Mouse (Mus musculus): ENCODE data around the gene Glud1. TPM values are rescaled to one million over a fixed set of nuclear protein-coding genes. Genes with fewer than 3 reads are reported as not detected.

Gene Glud1
- 30.1 and 41.1 TPM in 2 replicates for polyA plus RNA-seq (2012; rRNA removed)

GRCm38 (mm10) chr14:34310234-34310965, at the start of gene Glud1, which contains the start of gene Shld2:
Gene Glud1, plus strand, starts transcription at chr14:34310727.
Gene Shld2, minus strand, starts transcription at chr14:34310493.

GRCm38 (mm10) chr14:34355301-34355700, 44.8 kb downstream of the Glud1 start, which contains the start of gene Fam25c:
Gene Fam25c, minus strand, starts transcription at chr14:34355433.

GRCm38 (mm10) chr14:34374577-34374976, 64.0 kb downstream of the Glud1 start, which contains the start of gene Sncg:
Gene Sncg, minus strand, starts transcription at chr14:34374789.

GRCm38 (mm10) chr14:34375415-34375904, 64.9 kb downstream of the Glud1 start, which contains the start of gene Mmrn2:
Gene Mmrn2, plus strand, starts transcription at chr14:34375465.

Other genes with a start within 250 kb of the Glud1 start
- gene Anxa8, start 224.7 kb upstream of the Glud1 start, polyA plus RNA-seq (2012; rRNA removed), result 3.6 and 6.2 TPM in 2 replicates
- not detected in 2 replicates for gene A630023A22Rik, start 208.0 kb upstream of the Glud1 start, polyA plus RNA-seq (2012; rRNA removed)
- 1.1 and 1.4 TPM in 2 replicates for gene Npy4r, start 158.2 kb upstream of the Glud1 start, polyA plus RNA-seq (2012; rRNA removed)
- 0.19 and 0.29 TPM in 2 replicates for gene Gprin2, start 109.1 kb upstream of the Glud1 start, polyA plus RNA-seq (2012; rRNA removed)
- gene Syt15, start 91.1 kb upstream of the Glud1 start, polyA plus RNA-seq (2012; rRNA removed), result 1.8 and 2.5 TPM in 2 replicates
- 0.45 and 0.47 TPM in 2 replicates for gene Shld2, start 234 bp upstream of the Glud1 start, polyA plus RNA-seq (2012; rRNA removed)
- gene Fam25c, start 44.7 kb downstream of the Glud1 start, polyA plus RNA-seq (2012; rRNA removed), result 27.7 and 29.1 TPM in 2 replicates
- gene Sncg, start 64.1 kb downstream of the Glud1 start, polyA plus RNA-seq (2012; rRNA removed), result 9.6 and 11.7 TPM in 2 replicates
- gene Mmrn2, start 64.7 kb downstream of the Glud1 start, polyA plus RNA-seq (2012; rRNA removed), result 2.7 and 4.7 TPM in 2 replicates
- 1.2 and 2.7 TPM in 2 replicates for gene Bmpr1a, start 192.6 kb downstream of the Glud1 start, polyA plus RNA-seq (2012; rRNA removed)
- not detected in 2 replicates for gene 9230112D13Rik, start 212.1 kb downstream of the Glud1 start, polyA plus RNA-seq (2012; rRNA removed)

Data from stomach, adult 2 months (tissue).